Mouse (Mus musculus): ENCODE data around the gene Vwa1. TPM values are rescaled to one million over a fixed set of nuclear protein-coding genes. Genes with fewer than 3 reads are reported as not detected.

The Vwa1 gene
- total and polyA plus RNA-seq, 2 experiments: 0.32 to 0.46 TPM

GRCm38 (mm10) chr4:155739741-155740636 is 34.5 kb downstream of the Vwa1 start:
- Histone ChIP-seq H3K79me2 (ENCODE audit: control insufficient read depth, insufficient read depth, low read length) (no peaks in the 10 kb centered on the region), H3K9ac (ENCODE audit: low read depth, low read length) (no peak overlapping the region), H3K4me3 (ENCODE audit: insufficient read depth, low read depth, low read length) (no peak overlapping the region), H3K27me3 (ENCODE audit: control insufficient read depth, insufficient read depth, low read length) (no peaks in the 10 kb centered on the region), H3K27ac (replicated peaks; ENCODE audit: insufficient read depth, low read depth, low read length) (no peak overlapping the region), H3K4me1 (ENCODE audit: control insufficient read depth, insufficient read depth, low read length) (no peaks in the 10 kb centered on the region; the same call in 1 of the 2 replicates), H3K36me3 (ENCODE audit: control insufficient read depth, insufficient read depth, low read length) (peaks cover 21% of the 10 kb centered on the region)
- no peak for TF ChIP-seq POLR2A (IDR thresholded peaks at IDR 0.05; ENCODE audit: extremely low read depth, insufficient read depth, low read length)
- DNase-seq (ENCODE audit: extremely low read depth, low read depth, low spot score): no peak
- WGBS: 79% methylated on average over 37 of the region's 37 CpGs

GRCm38 (mm10) chr4:155739152-155739551 is 35.3 kb downstream of the Vwa1 start:
- no peaks in the 10 kb centered on the region; the same call in 1 of the 2 replicates for H3K4me1 ChIP-seq (ENCODE audit: control insufficient read depth, insufficient read depth, low read length)
- no peak overlapping the region for H3K27ac ChIP-seq (replicated peaks; ENCODE audit: insufficient read depth, low read depth, low read length)
- no peaks in the 10 kb centered on the region for H3K27me3 ChIP-seq (ENCODE audit: control insufficient read depth, insufficient read depth, low read length)
- DNase-seq (ENCODE audit: extremely low read depth, low read depth, low spot score): no peak
- H3K79me2 ChIP-seq (ENCODE audit: control insufficient read depth, insufficient read depth, low read length): no peaks in the 10 kb centered on the region
- 83% methylated on average over 6 of the region's 6 CpGs for WGBS
- H3K4me3 ChIP-seq (ENCODE audit: insufficient read depth, low read depth, low read length): no peak overlapping the region
- no peak overlapping the region for H3K9ac ChIP-seq (ENCODE audit: low read depth, low read length)
- H3K36me3 ChIP-seq (ENCODE audit: control insufficient read depth, insufficient read depth, low read length): peaks cover 13% of the 10 kb centered on the region; the same call in 1 of the 2 replicates
- TF ChIP-seq CTCF (IDR thresholded peaks at IDR 0.05; ENCODE audit: low read depth, low read length) (no peak), POLR2A (IDR thresholded peaks at IDR 0.05; ENCODE audit: extremely low read depth, insufficient read depth, low read length) (no peak)

GRCm38 (mm10) chr4:155738262-155738661 is 36.2 kb downstream of the Vwa1 start:
- H3K4me1 ChIP-seq (ENCODE audit: control insufficient read depth, insufficient read depth, low read length): no peaks in the 10 kb centered on the region; the same call in 1 of the 2 replicates
- H3K36me3 ChIP-seq (ENCODE audit: control insufficient read depth, insufficient read depth, low read length): peaks cover 6% of the 10 kb centered on the region; the same call in 1 of the 2 replicates
- no peak overlapping the region for H3K4me3 ChIP-seq (ENCODE audit: insufficient read depth, low read depth, low read length)
- no peaks in the 10 kb centered on the region for H3K27me3 ChIP-seq (ENCODE audit: control insufficient read depth, insufficient read depth, low read length)
- H3K79me2 ChIP-seq (ENCODE audit: control insufficient read depth, insufficient read depth, low read length): no peaks in the 10 kb centered on the region
- WGBS: 68% methylated on average over 8 of the region's 8 CpGs
- no peak overlapping the region for H3K9ac ChIP-seq (ENCODE audit: low read depth, low read length)
- TF ChIP-seq CTCF (IDR thresholded peaks at IDR 0.05; ENCODE audit: low read depth, low read length): no peak
- no peak for TF ChIP-seq POLR2A (IDR thresholded peaks at IDR 0.05; ENCODE audit: extremely low read depth, insufficient read depth, low read length)
- DNase-seq (ENCODE audit: extremely low read depth, low read depth, low spot score): no peak
- H3K27ac ChIP-seq (replicated peaks; ENCODE audit: insufficient read depth, low read depth, low read length): no peak overlapping the region

- H3K9ac ChIP-seq (ENCODE audit: low read depth, low read length): no peak overlapping the region
- no peaks in the 10 kb centered on the region; the same call in none of the 2 replicates for H3K4me1 ChIP-seq (ENCODE audit: control insufficient read depth, insufficient read depth, low read length)
- no peak for TF ChIP-seq POLR2A (IDR thresholded peaks at IDR 0.05; ENCODE audit: extremely low read depth, insufficient read depth, low read length)
- TF ChIP-seq CTCF (IDR thresholded peaks at IDR 0.05; ENCODE audit: low read depth, low read length): no peak
- no peak for DNase-seq (ENCODE audit: extremely low read depth, low read depth, low spot score)
- H3K36me3 ChIP-seq (ENCODE audit: control insufficient read depth, insufficient read depth, low read length): 0 out of 2 replicates have a peak, but pooled peaks cover 4% of the 10 kb centered on the region
- 94% methylated on average over 5 of the region's 5 CpGs for WGBS
- no peaks in the 10 kb centered on the region for H3K27me3 ChIP-seq (ENCODE audit: control insufficient read depth, insufficient read depth, low read length)
- no peak overlapping the region for H3K27ac ChIP-seq (replicated peaks; ENCODE audit: insufficient read depth, low read depth, low read length)
- H3K4me3 ChIP-seq (ENCODE audit: insufficient read depth, low read depth, low read length): no peak overlapping the region
- no peaks in the 10 kb centered on the region for H3K79me2 ChIP-seq (ENCODE audit: control insufficient read depth, insufficient read depth, low read length)
Observed at GRCm38 (mm10) chr4:155736421-155736820, 38.1 kb downstream of the Vwa1 start.

- peak overlapping the region; percentile 67; the same call in 1 of the 2 replicates for H3K4me3 ChIP-seq (ENCODE audit: insufficient read depth, low read depth, low read length)
- no peak for TF ChIP-seq CTCF (IDR thresholded peaks at IDR 0.05; ENCODE audit: low read depth, low read length)
- no peak for TF ChIP-seq POLR2A (IDR thresholded peaks at IDR 0.05; ENCODE audit: extremely low read depth, insufficient read depth, low read length)
- H3K9ac ChIP-seq (ENCODE audit: low read depth, low read length): no peak overlapping the region
- DNase-seq (ENCODE audit: extremely low read depth, low read depth, low spot score): no peak
- no peak overlapping the region for H3K27ac ChIP-seq (replicated peaks; ENCODE audit: insufficient read depth, low read depth, low read length)
- H3K79me2 ChIP-seq (ENCODE audit: control insufficient read depth, insufficient read depth, low read length): no peaks in the 10 kb centered on the region
- no peaks in the 10 kb centered on the region for H3K27me3 ChIP-seq (ENCODE audit: control insufficient read depth, insufficient read depth, low read length)
- H3K4me1 ChIP-seq (ENCODE audit: control insufficient read depth, insufficient read depth, low read length): no peaks in the 10 kb centered on the region; the same call in none of the 2 replicates
- H3K36me3 ChIP-seq (ENCODE audit: control insufficient read depth, insufficient read depth, low read length): 0 out of 2 replicates have a peak, but pooled peaks cover 5% of the 10 kb centered on the region
- 89% methylated on average over 5 of the region's 5 CpGs for WGBS
Observed at GRCm38 (mm10) chr4:155735788-155736187, 38.7 kb downstream of the Vwa1 start.

All from liver, adult 2 months (tissue).